Mouse (Mus musculus) ES-E14 (cell line): Measurements from ENCODE around the gene Gm10837. TPM values are rescaled to one million over a fixed set of nuclear protein-coding genes. Genes with fewer than 3 reads are reported as not detected.

Experiments
- DNase-seq: peaks from one replicate; pipeline ENCODE4 v3.0.0-alpha.2; 2013; ENCODE audit warnings: low read depth, low spot score
- H3K27ac ChIP-seq: 2 replicates; pipeline ENCODE4 v1.5.1; 2012; ENCODE audit warnings: low read depth, mild to moderate bottlenecking, low read length, moderate library complexity, mixed read lengths; ENCODE audit not compliant: poor library complexity, insufficient read depth, severe bottlenecking
- H3K36me3 ChIP-seq: 2 replicates; pipeline ENCODE4 v1.6.1; 2012; ENCODE audit warnings: mild to moderate bottlenecking, low read length, moderate library complexity, mixed read lengths; ENCODE audit not compliant: control insufficient read depth, poor library complexity, insufficient read depth, severe bottlenecking
- H3K4me1 ChIP-seq, 2 experiments: fragments of 150-350 bp in 1 of 2; sonication (generic) in 1 of 2; 2 replicates each; pipeline ENCODE4 v1.6.1; 2012; ENCODE audit warnings: low read length in 2 of 2, mild to moderate bottlenecking in 1 of 2, mixed read lengths in 1 of 2; ENCODE audit not compliant: control insufficient read depth in 2 of 2, insufficient read depth in 2 of 2, poor library complexity in 1 of 2
- H3K4me3 ChIP-seq, 2 experiments: fragments of 150-350 bp in 1 of 2; sonication (generic) in 1 of 2; 2 replicates each; pipeline ENCODE4 v1.5.1; 2012; ENCODE audit warnings: low read length in 2 of 2, low read depth in 1 of 2, mild to moderate bottlenecking in 1 of 2, mixed read lengths in 1 of 2; ENCODE audit not compliant: insufficient read depth in 1 of 2, poor library complexity in 1 of 2, severe bottlenecking in 1 of 2
- H3K9ac ChIP-seq: 2 replicates; pipeline ENCODE4 v1.6.1; 2012; ENCODE audit warnings: low read depth, mild to moderate bottlenecking, low read length, mixed read lengths; ENCODE audit not compliant: poor library complexity, insufficient read depth, severe bottlenecking
- H3K9me3 ChIP-seq: fragments of 150-350 bp; sonication (generic); 2 replicates; pipeline ENCODE4 v1.6.1; 2012; ENCODE audit warnings: low read depth, mild to moderate bottlenecking, low read length; ENCODE audit not compliant: control insufficient read depth, insufficient read depth
- CHD2 ChIP-seq: IDR thresholded peaks from 2 replicates; pipeline ENCODE4 v1.6.1; 2014; ENCODE audit warnings: mild to moderate bottlenecking, low read depth, low read length, inconsistent platforms
- HCFC1 ChIP-seq: IDR thresholded peaks from 2 replicates; pipeline ENCODE4 v1.6.1; 2012; ENCODE audit warnings: low read length, inconsistent platforms, borderline replicate concordance; ENCODE audit not compliant: insufficient read depth
- MAFK ChIP-seq: IDR thresholded peaks from 2 replicates; pipeline ENCODE4 v1.6.1; 2014; ENCODE audit warnings: mild to moderate bottlenecking, low read depth, low read length, inconsistent platforms; ENCODE audit not compliant: insufficient read depth
- ZC3H11A ChIP-seq: IDR thresholded peaks from 2 replicates; pipeline ENCODE4 v1.6.1; 2012; ENCODE audit warnings: low read depth, mild to moderate bottlenecking, inconsistent platforms, low read length, borderline replicate concordance
- ZNF384 ChIP-seq: IDR thresholded peaks from 2 replicates; pipeline ENCODE4 v1.6.1; 2012; ENCODE audit warnings: low read depth, low read length, inconsistent platforms
- in situ Hi-C, 2 experiments: fragments of 600-800 bp; cut with MboI; formaldehyde crosslinking; loops; one replicate each; pipeline ENCODE4 v1.15.1; 2025; ENCODE audit warnings: low sequenced_read_pairs in 2 of 2, inconsistent platforms in 1 of 2; ENCODE audit not compliant: unreplicated experiment in 2 of 2
- total RNA-seq: library from RNA; depleted of rRNA; stranded (reverse); fragments of 300-350 nt; gene quantifications from 2 replicates; pipeline ENCODE4 v1.2.3, GENCODE M21; 2012; rRNA removed

Gm10837 gene
- total RNA-seq = not detected in 2 replicates

- in situ Hi-C loops = no loop called here
Observed at GRCm38 (mm10) chr14:122490441-122491328, at the start of gene Gm10837. Gene Gm10837, plus strand, starts transcription at chr14:122490586.

GRCm38 (mm10) chr14:122449601-122450495, 40.5 kb upstream of the Gm10837 start:
- Histone ChIP-seq H3K27ac (no peak overlapping the region), H3K36me3 (no peaks in the 10 kb centered on the region), H3K9ac (peak overlapping the region; percentile 64; the same call in 1 of the 2 replicates), H3K4me1 (peaks cover 2% of the 10 kb centered on the region in 2 experiments; a peak in 3 of 4 replicates), H3K9me3 (no peaks in the 10 kb centered on the region), H3K4me3 (peak overlapping the region; percentile 50 to 67)
- in situ Hi-C loops = no loop called here
- no peak for DNase-seq
- no peak for TF ChIP-seq ZNF384
- no peak for TF ChIP-seq HCFC1
- no peak for TF ChIP-seq MAFK
- TF ChIP-seq CHD2 = no peak
- no peak for TF ChIP-seq ZC3H11A

More at GRCm38 (mm10) chr14:122490441-122491328, at the start of gene Gm10837:
- Histone ChIP-seq H3K36me3 (no peaks in the 10 kb centered on the region), H3K4me1 (no peaks in the 10 kb centered on the region; a peak in 1 of 4 replicates), H3K27ac (no peak within 1 kb of the TSS), H3K4me3 (peak within 1 kb of the TSS; percentile 61 to 67), H3K9ac (no peak within 1 kb of the TSS), H3K9me3 (no peaks in the 10 kb centered on the region)
- no peak for DNase-seq
- TF ChIP-seq HCFC1 (no peak), MAFK (no peak), ZNF384 (no peak), CHD2 (no peak), ZC3H11A (no peak)

DNA sequence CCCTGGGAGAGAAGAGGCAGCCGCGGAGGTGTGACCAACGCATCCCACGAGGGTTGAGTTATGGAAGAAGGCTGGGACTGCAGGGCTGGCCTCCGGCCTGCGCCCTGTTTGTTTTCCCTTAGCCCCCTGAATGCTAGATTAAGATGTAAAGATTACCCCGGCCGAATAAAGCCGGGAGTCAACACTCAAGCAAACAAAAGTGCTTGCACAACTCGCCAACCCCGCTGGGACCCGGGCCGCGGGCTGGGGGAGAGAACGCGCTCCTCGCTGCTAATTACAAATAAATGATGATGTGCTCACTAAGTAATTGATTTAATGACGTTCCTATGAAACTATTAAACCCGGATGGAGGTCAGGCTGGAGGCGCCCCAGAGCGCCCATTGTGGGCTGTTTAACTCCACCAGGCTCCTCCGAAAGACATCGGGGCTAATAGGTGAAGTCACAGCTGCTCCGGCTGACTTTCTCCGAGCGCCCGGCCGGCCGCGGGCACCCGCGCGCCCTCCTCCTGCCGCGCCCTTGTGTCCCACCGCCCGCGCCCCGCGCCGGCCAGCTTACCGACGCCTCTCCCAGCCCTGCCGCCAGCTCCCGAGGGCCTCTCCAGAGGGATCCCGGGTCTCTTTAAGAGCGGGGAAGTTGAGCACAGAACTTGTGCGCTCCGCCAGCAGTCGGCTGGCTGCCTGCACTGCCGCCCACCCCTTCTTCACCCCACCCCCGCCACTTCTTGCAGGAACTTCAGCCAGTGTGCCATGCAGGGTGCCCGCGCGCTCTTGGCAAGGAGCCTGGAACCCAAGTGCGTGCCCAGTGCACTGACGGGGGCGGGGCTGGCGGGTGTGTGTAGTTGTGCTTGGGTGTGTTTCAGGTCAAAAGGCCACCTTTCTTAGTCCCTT, 39.6 kb upstream of the Gm10837 start, which contains the start of gene Gm5089:
Gm5089 (minus strand) TSS at position 620 of the 887 bp plus-strand sequence.
- Histone ChIP-seq H3K4me3 (peak within 1 kb of the TSS; percentile 50 to 67), H3K9ac (peak within 1 kb of the TSS; percentile 64), H3K4me1 (peaks cover 2% of the 10 kb centered on the region in 2 experiments; a peak in 3 of 4 replicates), H3K9me3 (no peaks in the 10 kb centered on the region), H3K36me3 (no peaks in the 10 kb centered on the region), H3K27ac (no peak within 1 kb of the TSS)
- no peak for DNase-seq
- in situ Hi-C loops = no loop called here
- TF ChIP-seq MAFK (no peak), HCFC1 (no peak), CHD2 (no peak), ZC3H11A (no peak), ZNF384 (no peak)
